Mouse (Mus musculus) small intestine, adult 2 months (tissue): ENCODE results near the gene Myh13. TPM values are rescaled to one million over a fixed set of nuclear protein-coding genes. Genes with fewer than 3 reads are reported as not detected.

ENCODE experiments used
- H3K27ac ChIP-seq: fragments of 200-500 bp; 2 replicates; pipeline ENCODE4 v1.5.1; 2012; ENCODE audit warnings: low read depth, low read length, control low read depth, inconsistent platforms; ENCODE audit not compliant: insufficient read depth
- H3K27me3 ChIP-seq: fragments of 200-500 bp; 2 replicates; pipeline ENCODE4 v1.6.1; 2012; ENCODE audit warnings: mild to moderate bottlenecking, moderate library complexity, low read length, inconsistent platforms; ENCODE audit not compliant: control insufficient read depth, insufficient read depth
- H3K36me3 ChIP-seq: fragments of 200-500 bp; 2 replicates; pipeline ENCODE4 v1.6.1; 2012; ENCODE audit warnings: mild to moderate bottlenecking, low read length, control low read depth, inconsistent platforms; ENCODE audit not compliant: control insufficient read depth, insufficient read depth
- H3K4me1 ChIP-seq: fragments of 200-500 bp; 2 replicates; pipeline ENCODE4 v1.6.1; 2012; ENCODE audit warnings: low read length, inconsistent platforms, mixed read lengths; ENCODE audit not compliant: control insufficient read depth, insufficient read depth, insufficient read length
- H3K4me3 ChIP-seq: fragments of 200-500 bp; 2 replicates; pipeline ENCODE4 v1.5.1; 2012; ENCODE audit warnings: low read depth, mild to moderate bottlenecking, control low read depth, inconsistent platforms, low read length, moderate library complexity
- CTCF ChIP-seq: fragments of 200-500 bp; IDR thresholded peaks from 2 replicates; pipeline ENCODE4 v1.5.1; 2012; ENCODE audit warnings: low read depth, mild to moderate bottlenecking, control low read depth, inconsistent platforms, low read length, moderate library complexity, mixed read lengths; ENCODE audit not compliant: insufficient replicate concordance, insufficient read length; ENCODE audit errors: extremely low read depth
- POLR2A ChIP-seq: fragments of 200-500 bp; IDR thresholded peaks from 2 replicates; pipeline ENCODE4 v1.6.1; 2012; ENCODE audit warnings: low read depth, mild to moderate bottlenecking, control low read depth, inconsistent platforms, low read length, moderate library complexity
- WGBS: fragments of 180-500 bp; shearing (Covaris S2); methylation state at CpG from one replicate; pipeline ENCODE4 v1.1.7; 2018; 5-methylcytosine and 5-hydroxymethylcytosine counted together
- polyA plus RNA-seq: library from polyadenylated mRNA; depleted of rRNA; stranded (reverse); fragments of >200 nt; gene quantifications from 2 replicates; pipeline ENCODE4 v1.2.3, GENCODE M21; 2012; rRNA removed

Myh13 gene
- polyA plus RNA-seq, result not detected in 2 replicates

- Histone ChIP-seq H3K36me3 (no peaks in the 10 kb centered on the region), H3K4me3 (no peak within 1 kb of the TSS), H3K27ac (no peak within 1 kb of the TSS), H3K4me1 (no peaks in the 10 kb centered on the region), H3K27me3 (no peaks in the 10 kb centered on the region)
- 83% methylated on average over 7 of the region's 7 CpGs for WGBS
- TF ChIP-seq CTCF, result no peak
- TF ChIP-seq POLR2A, result no peak
Measured at GRCm38 (mm10) chr11:67321358-67321757, at the start of gene Myh13. TSS of gene Myh13 (plus strand) at chr11:67321658.

DNA sequence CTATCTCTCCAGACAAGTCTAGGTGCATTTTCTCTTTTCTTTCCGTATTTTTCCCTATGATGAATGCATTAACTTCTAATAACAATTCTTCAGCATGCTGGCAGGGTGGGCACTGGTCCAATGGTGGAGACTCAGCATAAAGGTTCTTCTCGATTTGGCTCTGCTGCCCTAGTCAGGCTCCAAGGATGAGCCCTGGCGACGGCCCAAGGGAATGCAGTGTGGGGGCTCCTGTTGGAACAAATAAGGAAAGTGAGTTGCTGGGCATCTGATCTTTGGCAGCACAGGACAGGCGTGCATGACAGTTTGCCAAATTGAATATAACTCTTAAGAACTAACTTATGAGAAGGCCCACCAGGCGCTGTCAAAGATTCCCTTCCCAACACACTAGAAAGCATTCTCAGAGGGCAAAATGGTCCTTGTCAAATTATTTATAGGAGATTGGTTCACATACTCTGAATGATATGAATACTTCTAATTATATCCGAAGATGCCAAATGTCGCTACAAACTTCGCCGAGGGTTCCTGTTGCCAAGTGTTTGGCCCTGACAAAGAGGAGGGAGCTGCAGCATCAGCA lies 44.8 kb upstream of the Myh13 start, which contains the start of gene Myh8:
Gene Myh8, plus strand, starts transcription at position 524 of the 574 bp plus-strand sequence.
- whole genome bisulfite sequencing, result 77% methylated on average over 10 of the region's 10 CpGs
- Histone ChIP-seq H3K36me3 (no peaks in the 10 kb centered on the region), H3K27ac (no peak within 1 kb of the TSS), H3K4me1 (no peaks in the 10 kb centered on the region), H3K4me3 (no peak within 1 kb of the TSS), H3K27me3 (no peaks in the 10 kb centered on the region)
- no peak for TF ChIP-seq POLR2A

- Histone ChIP-seq H3K27ac (no peak overlapping the region), H3K4me3 (no peak overlapping the region), H3K4me1 (no peaks in the 10 kb centered on the region), H3K36me3 (no peaks in the 10 kb centered on the region), H3K27me3 (no peaks in the 10 kb centered on the region)
- WGBS, result 70% methylated on average over 1 of the region's 1 CpGs
- TF ChIP-seq CTCF, result no peak
- no peak for TF ChIP-seq POLR2A
Measured at GRCm38 (mm10) chr11:67293440-67293839, 28.0 kb upstream of the Myh13 start.

GRCm38 (mm10) chr11:67313733-67314452 lies 7.6 kb upstream of the Myh13 start:
- no peaks in the 10 kb centered on the region for H3K36me3 ChIP-seq
- no peak overlapping the region for H3K4me3 ChIP-seq
- H3K4me1 ChIP-seq, result no peaks in the 10 kb centered on the region
- WGBS, result 56% methylated on average over 15 of the region's 15 CpGs
- TF ChIP-seq CTCF (no peak), POLR2A (no peak)
- H3K27ac ChIP-seq, result no peak overlapping the region
- no peaks in the 10 kb centered on the region for H3K27me3 ChIP-seq

GRCm38 (mm10) chr11:67326536-67326935 lies 5.1 kb downstream of the Myh13 start:
- Histone ChIP-seq H3K4me3 (no peak overlapping the region), H3K27ac (no peak overlapping the region), H3K4me1 (no peaks in the 10 kb centered on the region), H3K27me3 (no peaks in the 10 kb centered on the region), H3K36me3 (no peaks in the 10 kb centered on the region)
- TF ChIP-seq CTCF, result no peak
- TF ChIP-seq POLR2A, result no peak
- WGBS, result 64% methylated on average over 2 of the region's 2 CpGs

DNA sequence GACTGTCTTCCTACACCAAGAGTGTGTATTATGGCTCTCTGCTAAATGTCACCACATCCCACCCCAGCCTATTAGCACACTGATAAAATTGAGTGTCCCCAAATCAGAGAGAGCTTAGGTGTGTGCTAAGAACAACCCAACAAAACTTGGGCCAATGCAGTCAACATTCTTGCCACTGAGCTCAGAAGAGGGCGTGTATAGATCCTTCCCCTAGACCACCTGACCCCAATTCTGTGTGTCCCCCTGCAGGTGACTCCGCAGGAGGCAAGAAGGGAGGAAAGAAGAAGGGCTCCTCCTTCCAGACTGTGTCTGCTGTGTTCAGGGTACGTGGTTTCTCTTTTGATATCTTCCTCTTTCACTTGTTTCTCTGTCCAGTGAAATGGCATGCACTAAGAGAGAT lies 23.1 kb downstream of the Myh13 start:
- H3K27me3 ChIP-seq, result no peaks in the 10 kb centered on the region
- 47% methylated on average over 3 of the region's 3 CpGs for WGBS
- no peak overlapping the region for H3K4me3 ChIP-seq
- TF ChIP-seq CTCF, result no peak
- TF ChIP-seq POLR2A, result no peak
- no peak overlapping the region for H3K27ac ChIP-seq
- H3K36me3 ChIP-seq, result no peaks in the 10 kb centered on the region
- no peaks in the 10 kb centered on the region for H3K4me1 ChIP-seq

DNA sequence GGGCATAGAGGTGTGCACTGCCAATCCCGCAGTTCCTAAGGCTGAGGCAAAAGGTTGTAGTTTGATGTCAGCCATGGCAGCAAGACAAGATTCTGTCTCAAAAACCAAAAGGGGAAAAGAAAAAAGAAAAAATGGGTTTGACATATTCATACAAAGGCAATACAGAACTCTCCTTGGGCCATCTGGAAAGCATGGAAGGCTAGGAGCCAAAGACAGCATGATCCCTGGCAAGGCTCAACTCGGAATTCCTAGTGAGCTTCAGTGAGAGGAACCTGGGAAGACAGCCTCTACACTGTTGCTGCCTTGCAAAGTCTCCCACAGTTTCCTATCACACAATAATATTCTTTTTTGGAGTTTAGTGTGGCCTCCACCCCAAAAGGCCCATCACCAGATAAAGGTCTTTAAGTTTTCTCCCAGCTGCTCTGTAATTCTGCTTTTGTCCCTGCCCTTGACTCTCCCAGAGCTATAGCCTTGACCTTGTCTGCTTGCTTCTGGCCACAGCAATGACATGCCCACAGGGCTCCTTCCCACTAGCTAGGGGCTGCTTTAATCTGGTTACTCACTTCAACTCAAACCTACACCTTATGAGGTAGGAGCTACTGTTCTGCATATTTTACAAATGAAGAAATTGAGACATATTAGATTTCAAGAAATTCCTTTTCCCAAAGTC lies 23.9 kb downstream of the Myh13 start:
- H3K4me3 ChIP-seq, result no peak overlapping the region
- H3K36me3 ChIP-seq, result no peaks in the 10 kb centered on the region
- WGBS, result 62% methylated on average over 2 of the region's 2 CpGs
- H3K4me1 ChIP-seq, result no peaks in the 10 kb centered on the region
- H3K27me3 ChIP-seq, result no peaks in the 10 kb centered on the region
- TF ChIP-seq CTCF, result no peak
- TF ChIP-seq POLR2A, result no peak
- no peak overlapping the region for H3K27ac ChIP-seq
